Mouse (Mus musculus) MN1 (cell line): ENCODE measurements around the gene Tbx15.

Experiments used
- DNase-seq: peaks from one replicate; pipeline ENCODE4 v3.0.0-alpha.2; 2016; ENCODE audit warnings: low spot score

Gene Tbx15

GRCm38 (mm10) chr3:99240213-99240720 is at the start of gene Tbx15:
TSS of gene Tbx15 (plus strand) at chr3:99240381.
- DNase-seq, result no peak

DNA sequence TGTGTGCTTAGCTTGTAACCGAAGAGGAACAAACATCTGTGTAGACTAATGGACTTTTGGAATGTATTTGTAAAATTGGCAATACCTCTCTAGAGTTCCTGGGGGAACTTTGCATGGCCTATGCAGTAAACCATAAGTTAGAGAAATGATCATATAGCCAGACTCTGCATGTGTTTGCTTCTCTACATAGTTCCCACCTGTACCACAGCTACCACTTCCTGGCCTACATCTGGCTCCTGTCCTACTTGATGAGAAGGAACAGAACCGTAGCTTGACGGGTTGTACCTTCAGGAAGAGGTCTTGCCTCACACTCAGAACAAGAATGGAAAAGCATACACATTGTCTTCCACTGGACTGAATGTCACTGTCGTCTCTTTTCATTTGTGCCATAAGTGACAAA is 46.6 kb upstream of the Tbx15 start:
- DNase-seq, result no peak

GRCm38 (mm10) chr3:99203331-99203730 is 36.9 kb upstream of the Tbx15 start:
- DNase-seq, result no peak

GRCm38 (mm10) chr3:99208416-99208815 is 31.8 kb upstream of the Tbx15 start:
- DNase-seq, result no peak

GRCm38 (mm10) chr3:99211105-99211698 is 29.0 kb upstream of the Tbx15 start:
- no peak for DNase-seq

- DNase-seq, result no peak
These were observed 12.4 kb upstream of the Tbx15 start for GRCm38 (mm10) chr3:99227807-99228206.

DNA sequence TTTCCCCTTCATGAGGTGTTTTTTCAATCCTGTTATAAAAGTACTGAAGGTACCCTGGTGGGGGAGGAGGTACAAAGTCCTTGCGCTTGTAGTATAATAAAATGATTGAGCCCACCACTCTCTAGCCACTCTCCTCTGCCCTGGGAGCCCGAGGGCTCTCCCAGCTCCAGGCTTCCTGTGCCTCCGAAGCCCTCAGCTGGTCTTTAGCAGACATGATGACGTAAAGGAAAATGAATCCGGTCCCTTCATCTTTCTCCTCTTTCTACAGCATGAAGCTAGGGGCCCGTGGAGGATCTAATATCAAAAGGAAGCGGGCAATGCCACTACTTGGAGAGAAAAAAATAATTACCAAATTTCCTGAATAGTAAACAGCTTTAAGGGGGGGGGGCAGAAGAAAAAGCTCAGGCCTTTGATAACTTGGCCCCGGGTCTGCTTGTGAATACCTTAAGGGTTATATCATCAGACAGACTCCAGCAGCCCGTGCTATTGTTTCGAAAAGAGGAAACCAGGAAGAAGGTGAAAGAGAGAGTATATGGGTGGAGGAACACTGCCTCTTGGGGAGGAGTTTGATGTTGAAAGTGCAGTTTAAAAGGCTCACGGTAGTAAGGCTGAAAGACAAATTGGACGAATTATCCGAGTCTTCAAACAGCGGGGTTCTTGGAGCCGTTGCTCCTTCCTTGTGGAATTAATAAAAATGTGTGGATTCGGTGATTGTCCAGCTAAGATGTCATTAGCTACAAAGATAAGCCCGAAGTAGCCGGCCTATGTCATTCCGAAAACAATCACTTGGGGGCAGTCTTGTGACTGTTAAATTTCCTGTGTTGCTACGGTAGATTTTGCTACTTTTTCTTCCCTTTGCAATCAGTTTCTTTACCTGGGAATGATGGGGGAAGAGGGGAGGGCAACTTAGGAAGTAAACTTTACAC is 6.5 kb upstream of the Tbx15 start:
- DNase-seq, result no peak

DNA sequence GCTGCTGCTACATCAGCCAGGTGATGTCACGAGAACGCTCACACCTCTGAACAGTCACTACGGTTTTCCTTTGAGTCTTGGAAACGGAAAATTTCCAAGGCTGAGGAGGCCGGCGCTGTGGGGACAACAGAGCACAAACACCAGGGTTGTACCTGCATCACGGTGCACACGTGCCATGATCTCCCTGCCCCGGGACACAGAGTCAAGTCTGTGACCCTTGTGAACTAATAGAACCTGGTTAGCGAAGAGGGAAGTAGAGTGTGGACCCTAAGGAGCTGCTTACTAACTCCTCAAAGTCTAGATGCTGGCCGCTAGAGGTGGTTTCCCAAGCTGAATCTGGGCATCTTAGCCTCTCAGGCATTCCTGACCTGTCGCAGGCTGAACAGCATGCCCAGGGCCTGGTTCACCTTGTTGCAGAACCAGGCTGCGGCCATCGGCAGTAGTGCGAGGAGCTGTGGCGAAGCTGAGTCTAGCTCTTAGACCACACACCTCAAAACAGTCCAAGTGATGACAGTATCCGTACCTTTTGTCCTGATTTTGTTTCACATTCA is 5.8 kb upstream of the Tbx15 start:
- DNase-seq, result no peak

DNA sequence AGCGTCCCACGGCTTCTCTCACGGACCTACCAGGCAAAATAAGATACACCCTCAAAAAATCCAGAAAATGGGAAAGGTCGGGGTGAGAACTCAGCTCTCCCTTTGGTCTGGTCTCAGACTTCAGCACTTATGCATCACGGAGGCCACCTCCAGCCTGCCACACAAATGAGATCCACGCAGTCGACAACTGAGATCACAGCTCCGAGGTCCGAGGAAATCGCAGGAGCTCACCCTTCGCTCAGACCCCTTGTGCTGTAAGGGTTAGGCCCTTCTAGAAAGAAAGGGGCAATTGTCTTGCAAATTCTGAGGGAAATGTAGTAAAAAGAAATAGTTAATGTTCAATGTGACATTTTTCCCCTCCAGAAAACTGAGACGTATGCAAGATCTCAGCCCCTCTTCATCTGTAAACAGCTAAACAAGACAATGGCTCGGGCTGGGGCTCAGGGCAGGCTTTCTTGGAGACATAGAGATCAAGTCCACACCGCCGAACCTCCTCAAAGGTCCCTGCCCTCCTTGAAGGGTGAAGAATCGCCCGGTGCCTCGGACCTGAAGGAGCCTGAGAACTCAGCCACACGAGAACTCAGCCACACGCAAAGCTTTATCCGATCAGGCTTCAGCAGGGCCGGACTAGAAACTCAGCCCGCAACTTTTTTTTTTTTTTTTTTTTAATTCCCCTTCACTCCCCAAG is 4.9 kb upstream of the Tbx15 start:
- no peak for DNase-seq

GRCm38 (mm10) chr3:99235804-99236755 is 4.1 kb upstream of the Tbx15 start:
- no peak for DNase-seq

GRCm38 (mm10) chr3:99238691-99239090 is 1.5 kb upstream of the Tbx15 start:
- DNase-seq, result no peak

- no peak for DNase-seq
These were observed 708 bp upstream of the Tbx15 start for GRCm38 (mm10) chr3:99239301-99240045.

DNA sequence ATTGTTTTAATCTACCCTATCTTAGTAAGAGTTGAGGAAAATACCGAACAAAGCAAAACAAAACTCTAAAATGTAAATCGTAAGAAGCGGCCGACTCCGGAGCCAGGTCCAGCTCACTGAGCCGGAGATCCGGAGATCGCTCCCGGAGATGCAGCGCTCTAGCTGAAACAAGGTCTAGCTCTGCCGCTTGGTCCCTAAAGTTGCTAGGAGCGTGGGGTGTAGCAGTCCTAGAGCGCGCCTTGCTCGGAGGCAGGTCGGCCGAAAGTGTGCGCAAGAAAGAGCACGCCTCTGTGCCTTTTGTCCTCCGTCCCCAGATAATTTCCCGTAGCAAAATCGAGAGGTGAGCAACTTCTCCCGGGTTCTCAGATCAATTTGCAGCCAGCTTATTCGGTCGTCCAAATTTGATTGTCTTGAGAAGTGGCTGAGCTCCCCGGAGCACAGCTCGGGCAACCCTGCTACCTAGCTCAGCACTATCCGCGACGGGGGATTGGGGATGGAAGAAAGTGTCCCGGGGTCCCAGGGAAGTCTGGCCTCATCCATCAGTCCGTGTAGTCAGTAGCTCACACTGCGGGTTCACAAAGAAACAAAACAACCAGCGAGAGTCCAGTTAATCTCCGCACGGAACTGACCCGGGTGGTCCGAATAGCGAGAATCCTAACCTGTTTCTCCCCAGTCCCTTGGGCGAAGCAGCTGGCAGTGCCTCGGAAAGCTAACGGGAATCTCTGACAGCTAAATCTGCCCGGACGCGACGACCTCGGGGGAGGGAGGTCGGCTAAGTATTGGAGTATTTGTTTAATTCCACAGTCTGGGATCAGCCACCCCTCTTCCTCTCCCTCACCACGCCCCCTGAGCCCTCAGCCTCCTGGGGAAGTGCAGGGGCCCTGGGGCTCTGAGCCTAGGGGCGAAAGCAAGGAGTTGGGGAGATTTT is 894 bp downstream of the Tbx15 start:
- no peak for DNase-seq

DNA sequence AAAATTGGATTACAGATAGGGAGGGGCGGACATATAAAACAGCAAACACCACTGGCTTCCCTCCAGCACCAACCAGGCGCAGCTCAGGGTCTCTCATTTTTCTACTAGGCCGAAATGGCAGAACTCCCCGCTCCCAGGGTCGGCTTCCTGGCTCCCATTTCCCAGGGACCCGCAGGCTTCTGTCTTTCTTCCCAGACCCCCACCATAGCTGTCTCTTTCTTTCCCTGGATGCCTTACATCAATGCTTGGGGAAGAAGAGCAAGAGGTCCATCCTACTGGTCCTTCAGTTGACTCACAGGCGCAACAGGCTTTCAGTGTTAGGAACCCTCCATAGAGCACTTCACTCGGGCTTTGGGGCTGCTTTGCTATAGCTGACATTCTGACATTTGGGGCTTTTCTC is 2.3 kb downstream of the Tbx15 start:
- no peak for DNase-seq

- no peak for DNase-seq
These were observed 5.2 kb downstream of the Tbx15 start for GRCm38 (mm10) chr3:99245341-99245740.

DNA sequence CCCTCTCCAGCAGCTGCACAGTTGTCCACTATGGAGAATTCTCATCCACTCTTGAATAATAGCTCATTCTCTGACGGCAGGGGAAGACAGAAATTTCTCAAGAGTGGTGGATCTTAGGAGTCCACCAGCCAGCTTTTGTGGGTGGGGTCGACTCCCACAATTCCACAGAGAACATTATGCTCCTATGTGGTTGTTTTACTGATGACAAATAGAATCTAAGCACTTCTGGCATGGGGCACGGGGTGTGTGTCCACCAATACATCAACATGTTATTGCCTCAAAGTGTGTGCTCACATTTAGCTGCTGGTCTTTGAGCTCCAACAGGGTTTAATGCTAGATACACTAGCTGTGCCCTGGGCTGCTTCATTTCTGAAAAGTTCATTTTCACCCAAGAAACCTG is 6.4 kb downstream of the Tbx15 start:
- DNase-seq, result no peak

- DNase-seq, result no peak
These were observed 7.4 kb downstream of the Tbx15 start for GRCm38 (mm10) chr3:99247586-99247985.

- no peak for DNase-seq
These were observed 8.0 kb downstream of the Tbx15 start for GRCm38 (mm10) chr3:99247996-99248801.
